Mouse (Mus musculus) left cerebral cortex, adult 2 months (tissue): ENCODE measurements around the gene Amz2. TPM values are rescaled to one million over a fixed set of nuclear protein-coding genes. Genes with fewer than 3 reads are reported as not detected.
"Not testable (repeated sequence)": the region's sequence is repeated elsewhere in the genome, so short reads cannot be mapped to it uniquely, and the experiment has no call there.

ENCODE experiments used
- DNase-seq, 2 experiments: peaks; one replicate each; pipeline ENCODE4 v3.0.0; 2021 to 2022; ENCODE audit warnings: low spot score in 2 of 2, mixed read lengths in 1 of 2; ENCODE audit errors: extremely low spot score in 1 of 2
- H3K27ac ChIP-seq: fragments of 200-600 bp; 2 replicates; pipeline ENCODE4 v1.8.1; 2022
- H3K4me3 ChIP-seq: fragments of 200-600 bp; 2 replicates; pipeline ENCODE4 v1.8.1; 2022
- CTCF ChIP-seq: fragments of 200-600 bp; IDR thresholded peaks from 2 replicates; pipeline ENCODE4 v1.8.1; 2022; ENCODE audit warnings: antibody characterized with exemption, mild to moderate bottlenecking, moderate library complexity
- intact Hi-C: fragments of 180-260 bp; cut with DNase I; formaldehyde crosslinking; loops from one replicate; pipeline ENCODE4 v1.15.1; 2025
- microRNA-seq, 2 experiments: library from miRNA; unstranded; fragments of <30 nt; microRNA quantifications; one replicate each; pipeline ENCODE4 v1.2.0; 2021
- total RNA-seq, 2 experiments: library from RNA; stranded (reverse); gene quantifications; 2 replicates each; pipeline ENCODE4 v1.2.3; 2021

Amz2 gene
- total RNA-seq, 2 experiments from 2014 or later: 49.5 TPM

GRCm38 (mm10) chr11:109489763-109490162 is 64.0 kb downstream of the Amz2 start:
- no peak overlapping the region for H3K27ac ChIP-seq
- no peak for DNase-seq
- intact Hi-C loops: no loop called here
- no peak for TF ChIP-seq CTCF
- H3K4me3 ChIP-seq: no peak overlapping the region

- intact Hi-C loops: no loop called here
- TF ChIP-seq CTCF: no peak
- Histone ChIP-seq H3K4me3 (no peak overlapping the region), H3K27ac (no peak overlapping the region)
- no peak for DNase-seq
These were observed 66.1 kb downstream of the Amz2 start for GRCm38 (mm10) chr11:109491844-109492243.

- H3K4me3 ChIP-seq, intact Hi-C loops, DNase-seq, H3K27ac ChIP-seq: not testable (repeated sequence)
These were observed 67.2 kb downstream of the Amz2 start for GRCm38 (mm10) chr11:109492847-109493464.

- no peak for DNase-seq
- TF ChIP-seq CTCF: no peak
- no peak overlapping the region for H3K27ac ChIP-seq
- H3K4me3 ChIP-seq: no peak overlapping the region
- intact Hi-C loops: no loop called here
These were observed 69.4 kb downstream of the Amz2 start for GRCm38 (mm10) chr11:109494890-109495770.

GRCm38 (mm10) chr11:109495771-109496474 is 70.2 kb downstream of the Amz2 start:
- no peak for DNase-seq
- intact Hi-C loops: no loop called here
- Histone ChIP-seq H3K4me3 (no peak overlapping the region), H3K27ac (no peak overlapping the region)
- no peak for TF ChIP-seq CTCF

- intact Hi-C loops: no loop called here
- Histone ChIP-seq H3K27ac (no peak overlapping the region), H3K4me3 (no peak overlapping the region)
- no peak for DNase-seq
- TF ChIP-seq CTCF: no peak
These were observed 70.8 kb downstream of the Amz2 start for GRCm38 (mm10) chr11:109496475-109496993.

- no peak for DNase-seq
- intact Hi-C loops: no loop called here
- no peak for TF ChIP-seq CTCF
- Histone ChIP-seq H3K27ac (no peak overlapping the region), H3K4me3 (no peak overlapping the region)
These were observed 71.4 kb downstream of the Amz2 start for GRCm38 (mm10) chr11:109496996-109497714.

GRCm38 (mm10) chr11:109497990-109498389 is 72.2 kb downstream of the Amz2 start:
- Histone ChIP-seq H3K4me3 (no peak overlapping the region), H3K27ac (no peak overlapping the region)
- TF ChIP-seq CTCF: no peak
- DNase-seq: no peak
- intact Hi-C loops: no loop called here

GRCm38 (mm10) chr11:109500206-109500605 is 74.5 kb downstream of the Amz2 start:
- H3K4me3 ChIP-seq: no peak overlapping the region
- intact Hi-C loops: no loop called here

More at GRCm38 (mm10) chr11:109500206-109500605, 74.5 kb downstream of the Amz2 start:
- no peak for TF ChIP-seq CTCF
- no peak for DNase-seq
- no peak overlapping the region for H3K27ac ChIP-seq

Small RNA genes lying within 50 kb of the gene (microRNA-seq; reads per million reads assigned to microRNA genes)
- gene Gm25540: 0 reads per million in 2 experiments

Other genes starting within 250 kb of the Amz2 start
- 10 to 100 TPM; 20.3 to 44.5 TPM for gene Rgs9, start 127.8 kb upstream of the Amz2 start, total RNA-seq
- gene Gna13, start 63.1 kb upstream of the Amz2 start, total RNA-seq: 10 to 100 TPM; 45.0 to 47.7 TPM
- gene 9930022D16Rik, start 12.0 kb upstream of the Amz2 start, total RNA-seq: not detected
- 10 to 100 TPM; 10.2 to 11.1 TPM for gene Arsg, start 47.4 kb downstream of the Amz2 start, total RNA-seq
- gene Slc16a6, start 47.7 kb downstream of the Amz2 start, total RNA-seq: 10 to 100 TPM; 11.6 to 12.3 TPM
- 10 to 100 TPM; 18.6 to 19.2 TPM for gene Wipi1, start 186.0 kb downstream of the Amz2 start, total RNA-seq
- gene Prkar1a, start 223.5 kb downstream of the Amz2 start, total RNA-seq: 100 to 1,000 TPM; 572 to 615 TPM